Mouse (Mus musculus) NIH3T3 (cell line): ENCODE measurements around the gene Praf2.

ENCODE experiments used
- DNase-seq: peaks from one replicate; pipeline ENCODE4 v3.0.0-alpha.2; 2012; ENCODE audit warnings: low read depth

The Praf2 gene

GRCm38 (mm10) chrX:7778450-7779244, 50.4 kb downstream of the Praf2 start:
- no peak for DNase-seq

- DNase-seq = no peak
Observed at GRCm38 (mm10) chrX:7779294-7779693, 51.1 kb downstream of the Praf2 start.
